Mouse (Mus musculus) thymus, postnatal 0 days (tissue): Measurements from ENCODE around the gene Erbb4. TPM values are rescaled to one million over a fixed set of nuclear protein-coding genes. Genes with fewer than 3 reads are reported as not detected.

ENCODE experiments used
- DNase-seq: peaks from one replicate; pipeline ENCODE4 v3.0.0-alpha.2; 2015; ENCODE audit warnings: low spot score
- polyA plus RNA-seq: library from polyadenylated mRNA; unstranded; fragments of >200 nt; fragmentation: Nextera tagmentation; extraction: Ambion mirVana; gene quantifications from 2 replicates; pipeline ENCODE4 v1.2.1, GENCODE M21; 2015

The Erbb4 gene
- 0.04 TPM in 1 of 2 replicates, not detected in the other for polyA plus RNA-seq

DNA sequence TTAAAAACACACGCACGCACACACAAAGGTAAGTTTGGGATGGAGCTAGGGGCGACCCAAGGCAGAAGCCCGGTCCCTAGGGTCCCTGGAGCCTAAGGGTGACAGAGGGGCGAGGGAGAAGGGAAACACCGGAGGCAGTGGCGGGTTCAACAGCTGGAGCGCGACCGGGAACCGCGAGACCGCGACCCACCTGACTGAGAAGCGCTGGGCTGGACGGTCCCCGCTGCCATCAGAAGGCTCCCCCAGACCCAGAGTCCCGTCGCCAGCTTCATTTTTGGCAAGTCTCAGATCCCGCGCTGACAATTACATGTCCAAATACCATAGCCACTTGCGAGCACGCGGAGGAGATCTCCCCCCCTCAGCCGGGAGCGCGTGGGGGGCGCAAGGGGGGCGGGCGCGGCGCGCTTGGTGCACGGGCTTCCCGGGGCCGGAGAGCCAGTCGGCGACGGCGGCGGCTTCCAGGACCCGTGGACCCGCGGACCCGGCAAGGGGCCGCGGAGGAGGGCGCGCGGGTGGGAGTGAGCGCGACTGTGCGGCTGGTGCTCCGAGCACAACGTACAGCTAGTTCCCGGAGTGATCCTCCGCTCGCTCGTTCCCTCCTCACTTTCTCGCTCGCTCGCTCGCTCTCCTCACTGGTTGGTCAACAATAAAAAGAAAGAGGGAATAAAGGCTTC lies at the start of gene Erbb4:
TSS of gene Erbb4 (minus strand) at position 575 of the 674 bp plus-strand sequence.
- DNase-seq: no peak

DNA sequence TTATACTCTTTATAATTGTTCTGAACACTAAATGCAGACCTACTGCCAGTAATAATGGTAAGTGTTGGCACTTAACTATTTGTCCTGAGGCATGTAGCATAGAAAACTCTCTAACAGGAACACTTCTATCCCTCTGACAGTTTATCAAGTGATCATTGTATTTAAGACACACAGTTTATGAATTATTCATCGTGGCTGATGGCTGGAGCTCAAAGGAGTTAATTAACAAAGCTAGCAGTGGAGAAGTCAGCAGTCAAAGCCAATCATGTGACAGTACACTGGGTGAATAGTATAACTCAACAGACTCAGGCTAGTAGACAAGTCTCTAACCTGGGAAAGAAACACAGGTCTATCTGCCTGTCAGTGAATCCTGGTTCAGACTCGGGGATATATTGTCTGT lies 49.5 kb upstream of the Erbb4 start:
- DNase-seq: no peak

DNA sequence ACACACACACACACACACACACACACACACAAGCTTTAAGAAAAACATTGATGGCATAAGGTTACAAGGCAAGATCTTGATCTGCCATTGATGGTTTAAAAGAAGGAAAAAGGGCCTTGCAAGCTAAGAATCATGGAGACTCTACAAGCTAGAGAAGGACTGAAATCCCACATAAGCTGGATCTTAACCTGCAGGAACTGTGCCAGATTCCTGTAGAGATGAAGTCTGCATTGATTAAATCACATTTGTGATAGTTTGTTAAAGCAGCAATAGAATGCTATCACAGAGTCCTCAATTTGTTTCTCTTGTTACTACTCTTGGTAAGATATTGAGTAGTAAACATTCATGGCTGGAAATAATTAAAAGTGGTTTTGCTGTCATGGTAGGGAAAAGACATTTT lies 33.5 kb upstream of the Erbb4 start:
- DNase-seq: no peak

DNA sequence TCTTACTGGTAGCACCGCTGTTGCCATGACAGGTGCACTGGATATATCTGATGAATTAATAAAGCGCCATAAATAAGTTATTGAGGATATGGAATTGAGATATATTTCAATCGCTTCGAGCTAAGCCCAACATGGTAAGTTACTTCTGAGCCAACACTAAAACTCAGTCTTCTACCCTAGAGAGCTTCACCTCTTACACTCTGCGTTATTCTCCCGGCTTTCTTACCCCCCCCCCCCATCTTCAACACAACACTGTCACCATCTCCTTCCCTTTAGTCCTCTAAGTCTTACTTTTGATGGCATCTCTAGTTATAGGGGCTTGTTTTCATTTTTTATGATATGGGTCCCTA lies 31.6 kb upstream of the Erbb4 start:
- no peak for DNase-seq

DNA sequence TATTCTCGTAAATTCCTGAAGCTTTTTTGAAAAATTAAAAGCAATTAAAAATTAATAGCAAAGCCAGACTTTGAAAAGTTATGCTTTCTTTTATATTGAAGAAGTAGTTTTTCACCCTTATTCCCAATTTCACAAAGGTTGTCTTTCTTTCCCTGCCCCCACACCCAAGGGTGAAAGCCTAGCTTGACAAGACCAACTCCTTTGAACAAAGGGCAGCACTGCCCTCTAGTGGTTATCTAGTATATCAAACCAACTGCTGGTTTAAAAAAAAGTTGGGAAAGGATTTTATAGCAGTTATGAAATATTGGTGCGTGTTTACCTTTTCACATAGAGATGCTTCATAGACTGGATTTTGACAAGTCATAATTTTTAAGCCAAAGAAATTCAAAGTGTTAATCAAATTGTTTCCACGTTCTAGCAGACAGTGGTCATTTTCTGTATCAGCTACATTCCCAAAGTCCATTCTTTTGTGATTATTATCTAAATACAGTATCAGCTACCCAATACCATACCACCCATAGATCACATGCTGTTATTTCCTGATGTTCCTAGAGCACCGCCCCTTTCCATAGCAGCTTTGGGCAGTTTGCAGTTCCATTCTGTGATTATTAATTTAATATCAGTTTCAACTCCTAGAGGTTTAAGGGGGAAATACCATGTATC lies 31.1 kb upstream of the Erbb4 start:
- DNase-seq: peak; percentile 56

DNA sequence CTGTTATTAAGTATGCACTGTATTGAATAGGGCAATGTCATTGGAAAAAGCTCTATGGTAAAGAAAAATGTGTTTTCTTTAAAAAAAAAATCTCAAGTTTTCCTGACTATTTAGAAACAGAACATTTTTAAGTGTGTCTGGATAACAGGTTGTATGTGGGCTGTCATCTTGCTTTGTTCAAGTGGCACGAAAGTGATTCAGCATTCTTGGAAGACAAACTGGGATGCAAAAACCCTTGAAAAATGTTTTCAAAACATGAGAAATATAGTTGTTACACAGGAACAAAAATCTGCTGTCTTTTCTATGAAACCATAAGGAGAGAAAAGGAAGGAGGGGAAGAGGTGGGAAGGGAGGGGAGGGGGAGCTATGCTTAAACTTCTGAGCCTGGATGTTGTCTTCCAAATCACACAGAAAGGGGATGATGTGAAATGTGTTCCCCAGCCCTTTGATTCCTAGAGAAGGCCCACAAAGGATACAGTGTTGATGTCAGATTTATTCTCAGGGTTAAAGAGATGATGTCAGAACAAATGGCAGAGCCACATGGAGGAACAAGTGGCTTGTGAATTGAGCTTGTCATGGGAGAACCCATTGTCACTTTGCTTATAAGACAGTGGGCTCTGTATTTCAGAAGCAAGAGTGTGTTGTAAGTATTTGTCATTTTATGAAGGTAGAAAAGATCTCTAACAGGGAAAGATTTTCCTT lies 16.4 kb upstream of the Erbb4 start:
- DNase-seq: no peak

DNA sequence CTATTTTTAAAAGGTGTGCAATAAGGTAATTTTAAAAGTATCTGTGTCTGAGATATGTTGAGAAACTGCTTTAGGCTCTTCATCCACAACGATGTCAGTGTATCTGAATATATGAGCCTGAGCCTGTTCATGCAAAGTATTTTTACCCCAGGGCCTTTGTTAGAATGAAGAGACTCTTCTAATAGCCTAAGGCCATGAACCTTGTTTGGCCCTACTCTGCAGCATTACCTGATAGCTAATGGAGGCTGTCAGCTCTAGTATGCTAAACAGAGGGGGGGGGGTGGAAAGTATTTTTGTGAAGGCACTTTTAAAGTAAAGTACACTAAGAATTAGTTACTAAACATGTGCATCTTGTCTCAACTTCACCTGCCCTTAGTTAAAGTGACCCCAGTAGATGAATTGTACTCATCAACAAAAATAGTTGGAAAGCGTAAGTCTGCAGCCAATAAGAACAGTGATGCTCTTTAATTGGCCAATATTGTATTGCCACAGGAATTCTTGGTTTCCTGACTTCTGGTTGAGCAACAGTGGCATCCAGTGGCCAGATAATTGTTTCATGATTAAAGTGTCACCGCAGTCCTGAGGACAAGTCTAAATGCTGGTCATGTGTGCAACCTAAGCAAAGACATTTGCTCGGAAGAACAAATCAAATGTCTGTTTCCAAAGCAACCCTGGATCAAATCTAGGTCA lies 10.5 kb upstream of the Erbb4 start:
- DNase-seq: no peak

DNA sequence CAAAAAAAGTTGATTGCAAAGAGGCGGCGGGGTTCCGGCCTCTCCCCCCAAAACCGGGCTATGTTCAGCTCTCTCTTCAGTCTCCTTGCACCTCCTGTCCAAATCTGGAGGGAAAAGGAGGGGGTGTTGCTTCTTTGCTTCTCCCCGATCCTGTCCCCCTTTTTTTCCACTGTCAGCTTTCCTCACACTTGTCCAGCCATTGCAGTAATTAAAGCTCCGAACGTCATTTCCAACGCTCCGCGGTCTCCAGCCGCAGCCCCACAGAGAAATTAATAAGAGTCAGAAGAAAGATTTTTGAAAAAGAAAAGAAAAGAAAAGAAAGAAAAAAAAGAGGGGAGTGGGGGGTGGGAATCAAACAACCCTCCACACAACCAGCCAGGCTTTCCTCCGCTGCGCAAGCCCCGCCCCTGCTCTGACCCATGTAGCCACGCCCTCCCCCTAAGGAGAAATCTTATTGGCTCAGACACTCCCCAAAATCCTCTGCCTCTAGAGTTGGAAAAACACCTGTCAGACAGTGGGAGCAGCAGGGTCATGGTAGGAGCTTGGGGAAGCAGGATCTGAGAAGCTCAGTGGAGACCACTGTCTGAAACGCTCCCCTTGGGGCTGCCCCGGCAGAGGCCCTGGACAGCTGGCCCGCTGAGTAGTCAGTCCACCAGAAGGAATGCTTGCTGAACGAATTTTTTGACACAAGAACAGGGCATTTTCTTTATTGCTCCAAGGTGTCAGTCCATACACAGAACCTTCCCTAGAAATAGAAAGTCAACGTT lies 483 bp upstream of the Erbb4 start:
- DNase-seq: no peak

DNA sequence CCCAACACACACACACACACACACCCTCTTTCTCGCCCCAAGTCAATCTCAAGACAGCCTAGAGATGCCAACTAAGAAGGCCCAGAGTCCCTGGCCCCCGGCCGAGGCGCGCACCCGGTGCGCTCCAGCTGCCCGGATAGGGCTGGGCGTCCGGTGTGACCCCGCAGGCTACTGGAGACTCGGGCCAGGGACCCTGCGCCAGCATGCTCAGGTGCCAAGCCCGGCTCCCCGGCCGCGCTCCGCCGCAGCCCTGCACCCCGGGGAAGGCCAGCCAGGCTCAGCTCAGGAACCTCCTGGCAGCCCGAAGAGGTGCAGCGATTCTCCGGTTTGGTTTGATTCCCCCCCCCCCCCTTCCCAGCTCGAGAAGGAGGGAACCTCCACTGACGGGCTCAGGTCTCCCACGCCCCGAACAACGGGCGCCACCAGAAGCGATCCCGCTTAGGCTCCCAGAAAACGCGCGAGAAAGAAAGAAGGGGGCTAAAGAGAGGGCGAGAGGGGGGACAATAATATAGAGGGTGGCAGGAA lies 860 bp downstream of the Erbb4 start:
- no peak for DNase-seq

DNA sequence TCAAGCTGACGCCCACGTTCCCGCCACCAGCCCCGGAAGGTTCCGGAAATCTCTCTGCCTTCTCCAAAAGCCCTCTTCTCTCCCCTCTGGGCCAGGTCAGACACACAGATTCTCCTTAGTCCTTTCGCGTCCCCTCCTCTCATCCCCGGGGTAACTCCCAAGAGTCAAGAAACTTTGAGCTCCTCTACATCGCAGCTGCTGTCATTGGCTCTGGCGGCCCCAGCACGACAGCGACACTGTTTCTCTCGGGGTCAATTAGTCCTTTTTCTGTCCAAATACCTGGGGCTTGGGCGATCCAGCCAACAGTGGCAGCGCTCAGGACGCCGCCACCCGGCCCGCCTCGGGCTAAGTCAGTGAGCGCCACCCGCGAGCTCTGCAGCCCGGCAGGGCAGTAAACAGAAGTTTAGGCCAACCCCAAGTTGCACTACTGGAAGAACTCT lies 1.5 kb downstream of the Erbb4 start:
- no peak for DNase-seq

DNA sequence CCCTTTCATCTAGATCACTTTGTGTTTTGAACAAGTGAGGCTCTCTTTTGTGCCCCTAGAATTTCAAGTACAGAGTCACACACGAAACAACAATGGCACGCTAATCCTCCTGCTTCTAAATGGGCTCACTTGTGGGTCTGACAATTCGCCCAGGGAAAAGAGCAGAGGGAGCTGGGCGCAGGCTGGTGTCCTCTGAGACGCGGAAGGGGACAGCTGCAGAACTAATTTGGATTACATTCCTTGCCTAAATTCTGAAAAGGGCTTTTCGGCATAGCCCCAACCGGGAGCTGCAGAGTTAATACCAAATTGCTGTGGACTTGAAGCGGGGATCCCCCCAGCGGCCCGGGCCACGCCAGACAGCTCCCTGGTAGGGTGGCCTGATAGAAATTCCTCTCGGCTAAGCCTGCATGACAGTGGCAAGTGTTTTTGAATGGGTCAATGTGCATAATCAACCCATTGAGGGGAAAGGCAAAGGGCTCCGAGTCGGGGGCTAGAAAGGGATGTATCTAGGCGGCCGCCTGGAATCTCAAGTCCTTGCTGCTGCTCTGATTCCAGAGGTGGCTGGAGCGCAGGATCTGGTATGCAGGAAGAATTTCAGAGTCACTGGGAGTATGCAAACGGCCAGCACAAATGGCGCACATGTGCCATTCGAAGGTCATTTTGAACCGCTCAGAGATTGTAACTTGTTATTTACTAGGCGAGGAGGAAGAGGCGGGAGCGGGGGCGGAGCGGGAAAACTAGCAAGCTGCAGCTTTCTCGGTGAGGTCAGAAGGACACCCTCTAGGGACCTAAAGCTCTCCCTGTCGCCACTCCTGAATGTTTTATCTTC lies 2.2 kb downstream of the Erbb4 start:
- no peak for DNase-seq

DNA sequence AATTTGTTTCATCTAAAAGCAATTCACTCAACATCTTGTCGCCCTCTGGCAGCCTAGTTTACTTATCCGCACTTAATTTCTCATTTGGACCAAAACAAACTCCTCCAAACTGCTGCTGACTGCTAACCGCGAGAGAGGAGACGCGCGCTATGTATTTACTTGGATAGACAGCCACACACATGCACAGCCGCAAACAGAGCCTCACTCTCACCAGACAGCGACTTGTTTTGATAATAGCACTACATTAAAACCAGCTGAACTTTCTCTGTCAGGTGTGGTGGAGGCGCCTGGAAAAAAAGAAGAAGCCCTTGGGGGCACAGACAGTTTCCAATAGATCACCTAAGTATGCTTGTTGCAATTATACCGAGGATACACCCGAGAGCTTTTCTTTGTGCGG lies 2.8 kb downstream of the Erbb4 start:
- DNase-seq: no peak

DNA sequence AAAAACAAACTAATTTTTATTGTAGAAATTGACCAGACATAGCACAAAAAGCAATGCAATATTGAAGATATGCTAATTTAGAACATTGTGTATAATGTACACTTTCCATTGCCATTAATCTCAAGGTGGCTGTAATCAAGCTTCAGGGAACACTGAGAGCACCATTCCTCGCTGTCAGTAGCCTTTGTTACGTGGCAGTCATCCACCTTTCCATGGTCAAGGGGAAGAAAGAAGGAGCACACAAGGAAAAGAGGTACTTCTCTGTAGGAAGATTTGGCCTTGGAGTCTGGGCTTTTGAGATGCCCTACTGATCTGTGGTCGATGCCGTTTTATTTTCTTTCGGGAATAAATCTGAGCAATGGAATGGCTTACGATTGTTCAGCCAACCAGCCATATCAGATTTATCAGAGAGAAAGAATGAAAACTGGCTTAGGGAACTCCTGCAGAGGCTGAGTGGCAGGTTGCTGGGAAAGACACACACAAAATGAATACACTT lies 4.6 kb downstream of the Erbb4 start:
- DNase-seq: no peak

DNA sequence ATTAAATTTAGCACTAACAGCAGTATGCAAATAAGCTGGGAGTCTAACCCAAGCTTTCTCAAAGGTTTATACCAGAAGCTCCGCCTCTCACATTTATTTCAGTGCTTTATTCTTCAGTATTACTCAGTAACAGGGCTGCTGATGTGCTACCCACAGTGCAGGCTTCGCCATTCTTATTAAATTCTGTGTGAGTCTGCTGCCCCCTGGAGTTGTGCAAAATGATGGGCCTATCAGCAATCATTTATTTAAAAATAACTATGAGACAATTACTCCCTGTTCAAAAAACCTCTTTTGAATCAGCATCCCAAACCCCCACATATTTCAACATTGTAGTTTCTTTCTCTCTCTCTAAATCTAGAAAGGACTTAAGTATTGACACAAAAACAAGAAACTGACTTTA lies 6.2 kb downstream of the Erbb4 start:
- DNase-seq: no peak

DNA sequence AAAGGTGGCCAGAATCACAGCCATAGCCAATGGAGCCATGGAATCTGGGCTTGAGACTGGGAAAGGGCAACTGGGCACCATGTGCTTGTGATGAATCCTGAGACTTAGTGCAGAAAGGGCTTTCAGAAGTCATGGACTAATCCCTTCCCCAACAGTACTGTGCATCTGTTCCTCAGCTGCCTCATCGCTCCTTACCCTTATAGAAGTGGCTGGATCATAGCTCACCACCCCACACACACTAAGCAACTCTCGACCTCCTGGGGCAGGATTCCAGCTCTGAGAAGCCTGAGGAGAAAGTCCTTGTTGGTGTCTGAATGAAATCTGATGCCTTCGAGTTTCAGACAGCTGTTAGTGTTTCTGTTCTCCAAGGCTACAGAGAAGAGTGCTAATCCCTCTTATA lies 14.8 kb downstream of the Erbb4 start:
- no peak for DNase-seq

DNA sequence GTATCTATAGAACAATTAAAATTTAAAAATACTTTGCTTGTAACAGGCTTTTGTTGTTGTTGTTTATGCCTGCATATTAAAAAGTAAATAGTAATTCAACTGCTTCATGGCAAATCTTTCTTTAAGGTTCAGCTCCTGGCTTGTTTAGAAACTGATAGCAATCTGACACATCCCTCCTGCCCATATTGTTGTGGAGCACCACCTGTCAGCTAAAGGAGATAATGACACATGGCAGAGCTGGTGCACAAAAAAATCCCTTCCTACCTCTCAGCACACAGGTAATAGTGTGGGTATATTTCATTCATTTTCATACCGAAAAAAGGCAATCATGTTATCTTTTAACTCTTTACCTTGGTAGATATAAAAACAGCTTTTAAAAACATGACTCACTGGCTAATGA lies 18.5 kb downstream of the Erbb4 start:
- no peak for DNase-seq

DNA sequence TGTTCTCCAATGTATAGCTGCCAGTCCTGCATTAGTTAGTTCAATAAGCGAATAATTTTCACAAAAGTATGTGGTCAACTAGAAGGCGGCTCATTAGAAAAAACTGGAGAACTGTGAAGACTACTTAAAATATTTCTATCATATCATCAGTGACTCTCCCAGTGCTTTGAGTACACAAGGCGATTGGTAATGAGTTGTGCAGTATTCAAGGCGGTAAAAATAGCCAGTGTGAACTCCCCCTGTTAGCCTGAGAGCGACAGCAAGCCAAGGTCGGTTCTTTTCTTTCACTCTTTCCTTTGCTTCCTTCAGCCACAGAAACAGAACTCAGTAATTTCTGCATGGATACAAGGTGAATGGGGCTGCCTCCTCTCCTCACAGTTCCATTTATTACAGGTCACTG lies 22.1 kb downstream of the Erbb4 start:
- no peak for DNase-seq

DNA sequence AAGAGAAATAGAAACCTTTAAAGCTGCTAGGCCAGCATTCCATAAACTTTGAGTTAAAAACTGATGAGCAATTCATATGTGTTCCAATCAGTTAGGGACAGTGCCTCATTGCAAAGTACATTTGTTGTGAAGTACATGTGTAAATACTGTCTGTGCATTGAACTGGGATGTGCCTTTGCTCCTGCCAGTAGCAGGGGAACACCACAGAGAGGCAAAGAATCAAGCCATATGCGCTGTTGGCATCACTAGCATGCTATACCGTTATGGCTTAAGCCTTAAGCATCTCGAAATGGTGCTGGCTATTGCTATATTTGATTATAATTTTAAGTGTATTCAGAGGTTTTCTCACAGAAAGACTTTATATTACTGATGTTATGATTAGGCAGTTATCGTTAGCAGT lies 58.9 kb downstream of the Erbb4 start:
- no peak for DNase-seq

DNA sequence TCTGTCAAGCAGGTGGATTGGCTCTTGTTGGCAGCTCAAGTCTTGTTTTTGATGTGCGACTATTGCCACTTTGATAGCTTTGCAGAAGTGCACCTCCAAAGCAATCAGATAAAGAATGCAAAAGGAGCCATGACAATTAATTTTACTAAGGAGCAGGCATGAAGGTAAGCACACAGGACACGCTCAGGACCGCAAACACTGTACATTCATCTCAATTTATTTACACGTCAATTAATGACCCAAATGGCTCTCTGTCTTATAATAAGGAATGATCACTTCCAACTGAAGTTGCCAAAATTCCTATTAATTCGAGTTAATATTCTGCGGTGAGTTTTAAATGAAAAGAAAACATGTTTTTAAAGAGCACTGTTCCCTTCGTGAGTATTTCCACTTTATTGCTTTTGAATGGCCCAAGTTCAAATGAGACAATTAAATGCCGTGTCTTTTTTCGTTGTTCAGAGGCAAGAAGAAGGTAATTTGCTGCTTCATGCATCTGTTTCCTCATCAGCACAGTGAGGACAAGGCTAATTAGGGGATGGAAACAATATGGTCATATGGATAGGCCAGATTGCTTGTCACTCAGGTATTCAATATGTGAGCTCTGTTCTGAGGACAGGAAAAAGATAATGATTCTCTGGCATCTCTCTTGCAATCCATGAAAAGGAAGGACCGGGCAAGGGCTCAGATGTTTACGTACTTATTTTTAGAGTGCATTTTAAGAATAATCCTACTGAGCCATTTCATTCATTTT lies 61.5 kb downstream of the Erbb4 start:
- no peak for DNase-seq
